Mouse (Mus musculus) left cerebral cortex, adult 6 months (tissue): Measurements from ENCODE around the gene Fcrlb. TPM values are rescaled to one million over a fixed set of nuclear protein-coding genes. Genes with fewer than 3 reads are reported as not detected.

Experiments
- long read RNA-seq, 2 experiments: library from polyadenylated mRNA; unstranded; transcript quantifications; one replicate each; pipeline ENCODE4 v2.0.0; 2019 to 2020
- polyA plus RNA-seq: library from polyadenylated mRNA; unstranded; fragments of <200 nt; fragmentation: Nextera tagmentation; gene quantifications from 2 replicates; pipeline ENCODE4 v1.2.3, GENCODE M21; 2021

Fcrlb gene
- 0.72 and 1.3 TPM in 2 replicates for polyA plus RNA-seq
- long read RNA-seq, experiment 1, partial matches to known transcripts: 1 of 1 reads
- long read RNA-seq, experiment 1, other reads (novel, unspliced or antisense): 0 of 1 reads
- long read RNA-seq, experiment 2, partial matches to known transcripts: 0 of 2 reads
- long read RNA-seq, experiment 2, other reads (novel, unspliced or antisense): 2 of 2 reads

DNA sequence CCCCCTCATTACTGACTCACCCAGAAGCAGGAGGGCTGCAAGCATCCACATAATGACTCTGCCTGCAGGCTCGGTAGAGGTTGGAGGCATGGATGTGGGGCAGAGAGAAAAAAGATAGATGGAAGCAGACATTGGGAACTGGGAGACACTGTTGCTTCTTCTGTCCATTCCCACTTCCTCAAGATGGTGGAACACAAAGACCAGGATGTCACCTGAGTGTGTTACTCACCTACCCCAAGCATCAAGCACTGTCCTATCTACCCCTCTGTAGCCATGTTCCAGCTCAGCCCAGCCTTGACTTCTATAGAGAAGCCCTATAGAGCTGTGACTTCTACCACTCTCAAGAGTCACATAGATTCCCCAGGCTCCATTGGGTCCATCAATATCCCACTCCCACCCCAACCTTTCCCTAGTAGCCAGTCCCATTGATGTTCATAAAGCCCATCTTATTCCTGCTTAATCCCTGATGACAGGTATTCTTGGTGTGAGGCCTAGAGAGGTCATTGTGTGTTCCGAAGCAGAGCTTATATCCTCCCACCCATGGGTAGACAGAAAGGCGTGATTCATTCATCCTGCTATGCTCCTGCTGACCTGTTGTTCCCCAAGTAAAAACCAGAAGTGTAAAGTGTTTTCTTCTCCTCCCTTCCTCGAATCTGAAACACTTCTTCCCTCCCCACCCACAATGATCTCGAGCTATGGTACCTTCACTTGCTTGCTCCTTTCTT lies at the start of gene Fcrlb:
Gene Fcrlb, minus strand, starts transcription at position 51 of the 725 bp plus-strand sequence.

GRCm38 (mm10) chr1:170927378-170927777 lies 14.6 kb upstream of the Fcrlb start, which contains the start of gene Fcrla:
Gene Fcrla, minus strand, starts transcription at chr1:170927583.

GRCm38 (mm10) chr1:170884978-170885561 lies 27.7 kb downstream of the Fcrlb start, which contains the start of the genes Gm26620 and Dusp12:
Gene Gm26620, plus strand, starts transcription at chr1:170885065.
Gene Dusp12, minus strand, starts transcription at chr1:170885540.

GRCm38 (mm10) chr1:170867691-170868105 lies 45.0 kb downstream of the Fcrlb start, which contains the start of gene Atf6:
Gene Atf6, minus strand, starts transcription at chr1:170867771.

Other genes starting within 250 kb of the Fcrlb start
- 10.6 and 11.2 TPM in 2 replicates for gene Atf6, start 45.2 kb downstream of the Fcrlb start, polyA plus RNA-seq
- gene Gm26620, start 27.9 kb downstream of the Fcrlb start, polyA plus RNA-seq: 0.89 and 1.3 TPM in 2 replicates
- gene Dusp12, start 27.4 kb downstream of the Fcrlb start, polyA plus RNA-seq: 24.9 and 27.1 TPM in 2 replicates
- not detected in 2 replicates for gene Fcrla, start 14.6 kb upstream of the Fcrlb start, polyA plus RNA-seq
- 4.7 and 5.4 TPM in 2 replicates for gene Fcgr2b, start 63.6 kb upstream of the Fcrlb start, polyA plus RNA-seq
- 0.23 and 0.37 TPM in 2 replicates for gene Fcgr4, start 106.0 kb upstream of the Fcrlb start, polyA plus RNA-seq
- gene Fcgr3, start 152.0 kb upstream of the Fcrlb start, polyA plus RNA-seq: 27.1 and 27.8 TPM in 2 replicates
- gene Cfap126, start 201.0 kb upstream of the Fcrlb start, polyA plus RNA-seq: 1.7 and 2.8 TPM in 2 replicates
- 62.8 and 68.4 TPM in 2 replicates for gene Sdhc, start 237.7 kb upstream of the Fcrlb start, polyA plus RNA-seq
- gene Mpz, start 237.8 kb upstream of the Fcrlb start, polyA plus RNA-seq: 0.10 and 0.14 TPM in 2 replicates